Mouse (Mus musculus) MEL (cell line): ENCODE measurements around the gene St6galnac1. TPM values are rescaled to one million over a fixed set of nuclear protein-coding genes. Genes with fewer than 3 reads are reported as not detected.

Experiments used
- DNase-seq: peaks from one replicate; pipeline ENCODE4 v3.0.0; 2011; ENCODE audit warnings: low read depth, low spot score
- H3K27ac ChIP-seq: 2 replicates; pipeline ENCODE4 v1.5.1; 2012; ENCODE audit warnings: low read depth, mild to moderate bottlenecking, control low read depth, low read length, moderate library complexity; ENCODE audit not compliant: control insufficient read depth
- H3K27me3 ChIP-seq, 2 experiments: fragments of 150-350 bp in 1 of 2; sonication (generic) in 1 of 2; 2 replicates each; pipeline ENCODE4 v1.6.1; 2012; ENCODE audit warnings: low read length in 2 of 2, mild to moderate bottlenecking in 2 of 2, improper control_type of control experiment in 1 of 2, moderate library complexity in 1 of 2; ENCODE audit not compliant: insufficient read depth in 2 of 2, control insufficient read depth in 1 of 2
- H3K36me3 ChIP-seq, 2 experiments: 2 replicates each; pipeline ENCODE4 v1.6.1; 2012 to 2014; ENCODE audit warnings: low read length in 2 of 2, improper control_type of control experiment in 1 of 2, inconsistent platforms in 1 of 2, mild to moderate bottlenecking in 1 of 2; ENCODE audit not compliant: insufficient read depth in 2 of 2, control insufficient read depth in 1 of 2
- H3K4me1 ChIP-seq, 2 experiments: fragments of 150-350 bp in 1 of 2; sonication (generic) in 1 of 2; 2 replicates each; pipeline ENCODE4 v1.6.1; 2012; ENCODE audit warnings: low read length in 2 of 2, improper control_type of control experiment in 1 of 2, mild to moderate bottlenecking in 1 of 2; ENCODE audit not compliant: insufficient read depth in 2 of 2, control insufficient read depth in 1 of 2
- H3K4me3 ChIP-seq, 2 experiments: fragments of 150-350 bp in 1 of 2; sonication (generic) in 1 of 2; 2 replicates each; pipeline ENCODE4 v1.5.1; 2012; ENCODE audit warnings: low read depth in 2 of 2, low read length in 2 of 2, mild to moderate bottlenecking in 2 of 2, moderate library complexity in 2 of 2, control low read depth in 1 of 2, improper control_type of control experiment in 1 of 2; ENCODE audit not compliant: control insufficient read depth in 1 of 2, insufficient read depth in 1 of 2
- H3K79me2 ChIP-seq: 2 replicates; pipeline ENCODE4 v1.6.1; 2012; ENCODE audit warnings: mild to moderate bottlenecking, low read length, moderate library complexity; ENCODE audit not compliant: control insufficient read depth, poor library complexity, insufficient read depth
- H3K9ac ChIP-seq: 2 replicates; pipeline ENCODE4 v1.6.1; 2012; ENCODE audit warnings: low read depth, mild to moderate bottlenecking, control low read depth, low read length, moderate library complexity; ENCODE audit not compliant: control insufficient read depth, poor library complexity, severe bottlenecking
- H3K9me3 ChIP-seq: fragments of 150-350 bp; sonication (generic); replicated peaks from 2 replicates; pipeline ENCODE4 v1.6.1; 2012; ENCODE audit warnings: mild to moderate bottlenecking, low read length, improper control_type of control experiment, moderate library complexity; ENCODE audit not compliant: insufficient read depth
- BHLHE40 ChIP-seq: IDR thresholded peaks from 2 replicates; pipeline ENCODE4 v1.6.1; 2012; ENCODE audit warnings: low read depth, mild to moderate bottlenecking, inconsistent platforms, low read length, improper control_type of control experiment, borderline replicate concordance
- CHD1 ChIP-seq: IDR thresholded peaks from 2 replicates; pipeline ENCODE4 v1.6.1; 2012; ENCODE audit warnings: low read depth, mild to moderate bottlenecking, inconsistent platforms, low read length, improper control_type of control experiment
- CHD2 ChIP-seq: IDR thresholded peaks from 2 replicates; pipeline ENCODE4 v1.6.1; 2011; ENCODE audit warnings: low read length, improper control_type of control experiment
- CTCF ChIP-seq, 3 experiments: IDR thresholded peaks in 2 of 3; conservative IDR thresholded peaks in 1 of 3; 2 replicates each; pipeline ENCODE4 v1.5.1; 2011 to 2012; ENCODE audit warnings: low read length in 3 of 3, low read depth in 2 of 3, mild to moderate bottlenecking in 2 of 3, improper control_type of control experiment in 1 of 3, inconsistent platforms in 1 of 3, mixed read lengths in 1 of 3, moderate library complexity in 1 of 3; ENCODE audit not compliant: control insufficient read depth in 1 of 3, insufficient read depth in 1 of 3, poor library complexity in 1 of 3, severe bottlenecking in 1 of 3
- E2F4 ChIP-seq: IDR thresholded peaks from 2 replicates; pipeline ENCODE4 v1.6.1; 2011; ENCODE audit warnings: low read depth, low read length, improper control_type of control experiment, borderline replicate concordance
- ELF1 ChIP-seq: IDR thresholded peaks from 2 replicates; pipeline ENCODE4 v1.6.1; 2014; ENCODE audit warnings: low read depth, mild to moderate bottlenecking, inconsistent platforms, low read length, improper control_type of control experiment, moderate library complexity
- EP300 ChIP-seq, 2 experiments: IDR thresholded peaks; 2 replicates each; pipeline ENCODE4 v1.6.1; 2011; ENCODE audit warnings: improper control_type of control experiment in 2 of 2, low read length in 2 of 2, low read depth in 1 of 2, mild to moderate bottlenecking in 1 of 2
- ETS1 ChIP-seq: IDR thresholded peaks from 2 replicates; pipeline ENCODE4 v1.6.1; 2012; ENCODE audit warnings: low read depth, mild to moderate bottlenecking, inconsistent platforms, low read length, improper control_type of control experiment, moderate library complexity
- GABPA ChIP-seq: IDR thresholded peaks from 2 replicates; pipeline ENCODE4 v1.6.1; 2012; ENCODE audit warnings: low read depth, mild to moderate bottlenecking, inconsistent platforms, low read length, improper control_type of control experiment, moderate library complexity
- GATA1 ChIP-seq: IDR thresholded peaks from 2 replicates; pipeline ENCODE4 v1.6.1; 2011; ENCODE audit warnings: low read depth, low read length, improper control_type of control experiment
- HCFC1 ChIP-seq: IDR thresholded peaks from 2 replicates; pipeline ENCODE4 v1.6.1; 2012; ENCODE audit warnings: low read depth, mild to moderate bottlenecking, inconsistent platforms, low read length, improper control_type of control experiment, moderate library complexity
- JUND ChIP-seq: IDR thresholded peaks from 2 replicates; pipeline ENCODE4 v1.6.1; 2011; ENCODE audit warnings: low read depth, mild to moderate bottlenecking, improper control_type of control experiment, low read length
- MAZ ChIP-seq: IDR thresholded peaks from 2 replicates; pipeline ENCODE4 v1.6.1; 2012; ENCODE audit warnings: low read depth, mild to moderate bottlenecking, inconsistent platforms, low read length, improper control_type of control experiment
- MEF2A ChIP-seq: IDR thresholded peaks from 2 replicates; pipeline ENCODE4 v1.6.1; 2014; ENCODE audit warnings: low read depth, mild to moderate bottlenecking, inconsistent platforms, low read length, improper control_type of control experiment; ENCODE audit not compliant: poor library complexity, insufficient replicate concordance, severe bottlenecking; ENCODE audit errors: extremely low read depth
- MXI1 ChIP-seq: IDR thresholded peaks from 2 replicates; pipeline ENCODE4 v1.6.1; 2011; ENCODE audit warnings: mild to moderate bottlenecking, low read depth, low read length, improper control_type of control experiment
- MYB ChIP-seq: IDR thresholded peaks from 2 replicates; pipeline ENCODE4 v1.6.1; 2011; ENCODE audit warnings: mild to moderate bottlenecking, low read depth, low read length, improper control_type of control experiment
- MYC ChIP-seq: IDR thresholded peaks from 2 replicates; pipeline ENCODE4 v1.6.1; 2011; ENCODE audit warnings: low read depth, mild to moderate bottlenecking, low read length, improper control_type of control experiment, moderate library complexity
- NELFE ChIP-seq: IDR thresholded peaks from 2 replicates; pipeline ENCODE4 v1.6.1; 2011; ENCODE audit warnings: low read depth, low read length, improper control_type of control experiment
- NRF1 ChIP-seq: IDR thresholded peaks from 2 replicates; pipeline ENCODE4 v1.6.1; 2014; ENCODE audit warnings: low read depth, mild to moderate bottlenecking, inconsistent platforms, low read length, improper control_type of control experiment, moderate library complexity; ENCODE audit not compliant: poor library complexity, insufficient read depth, severe bottlenecking
- POLR2A ChIP-seq, 2 experiments: IDR thresholded peaks; 2 replicates each; pipeline ENCODE4 v1.6.1; 2011 to 2012; ENCODE audit warnings: low read length in 2 of 2, mild to moderate bottlenecking in 2 of 2, control low read depth in 1 of 2, improper control_type of control experiment in 1 of 2, low read depth in 1 of 2, moderate library complexity in 1 of 2; ENCODE audit not compliant: control insufficient read depth in 1 of 2, insufficient read depth in 1 of 2, poor library complexity in 1 of 2
- POLR2AphosphoS2 ChIP-seq: IDR thresholded peaks from 2 replicates; pipeline ENCODE4 v1.6.1; 2011; ENCODE audit warnings: low read length, improper control_type of control experiment
- POLR2AphosphoS5 ChIP-seq: IDR thresholded peaks from 2 replicates; pipeline ENCODE4 v1.6.1; 2012; ENCODE audit warnings: low read depth, borderline replicate concordance, mild to moderate bottlenecking, inconsistent platforms, low read length, moderate library complexity, mixed read lengths
- RAD21 ChIP-seq: IDR thresholded peaks from 2 replicates; pipeline ENCODE4 v1.6.1; 2011; ENCODE audit warnings: mild to moderate bottlenecking, low read depth, low read length, improper control_type of control experiment
- RCOR1 ChIP-seq: IDR thresholded peaks from 2 replicates; pipeline ENCODE4 v1.6.1; 2012; ENCODE audit warnings: low read depth, mild to moderate bottlenecking, inconsistent platforms, low read length, improper control_type of control experiment
- SMC3 ChIP-seq: IDR thresholded peaks from 2 replicates; pipeline ENCODE4 v1.6.1; 2011; ENCODE audit warnings: low read depth, low read length, improper control_type of control experiment
- TAL1 ChIP-seq: IDR thresholded peaks from 2 replicates; pipeline ENCODE4 v1.6.1; 2012; ENCODE audit warnings: mild to moderate bottlenecking, inconsistent platforms, low read length, moderate library complexity, mixed read lengths
- TBP ChIP-seq: IDR thresholded peaks from 2 replicates; pipeline ENCODE4 v1.8.0; 2011; ENCODE audit warnings: low read depth, low read length, improper control_type of control experiment
- TCF12 ChIP-seq: IDR thresholded peaks from 2 replicates; pipeline ENCODE4 v1.6.1; 2014; ENCODE audit warnings: low read depth, mild to moderate bottlenecking, inconsistent platforms, low read length, improper control_type of control experiment, moderate library complexity
- UBTF ChIP-seq: IDR thresholded peaks from 2 replicates; pipeline ENCODE4 v1.6.1; 2012; ENCODE audit warnings: low read depth, mild to moderate bottlenecking, inconsistent platforms, low read length, improper control_type of control experiment, moderate library complexity, borderline replicate concordance; ENCODE audit not compliant: insufficient read depth
- USF1 ChIP-seq: IDR thresholded peaks from 2 replicates; pipeline ENCODE4 v1.6.1; 2014; ENCODE audit warnings: low read depth, mild to moderate bottlenecking, inconsistent platforms, low read length, improper control_type of control experiment, moderate library complexity
- USF2 ChIP-seq, 2 experiments: IDR thresholded peaks; 2 replicates each; pipeline ENCODE4 v1.6.1; 2011 to 2012; ENCODE audit warnings: improper control_type of control experiment in 2 of 2, low read length in 2 of 2, borderline replicate concordance in 1 of 2, inconsistent platforms in 1 of 2, low read depth in 1 of 2, mild to moderate bottlenecking in 1 of 2; ENCODE audit not compliant: insufficient read depth in 1 of 2
- ZC3H11A ChIP-seq: IDR thresholded peaks from 2 replicates; pipeline ENCODE4 v1.6.1; 2012; ENCODE audit warnings: low read depth, mild to moderate bottlenecking, inconsistent platforms, low read length, improper control_type of control experiment
- ZKSCAN1 ChIP-seq: IDR thresholded peaks from 2 replicates; pipeline ENCODE4 v1.6.1; 2012; ENCODE audit warnings: low read depth, mild to moderate bottlenecking, inconsistent platforms, low read length, improper control_type of control experiment, moderate library complexity
- ZMIZ1 ChIP-seq: IDR thresholded peaks from 2 replicates; pipeline ENCODE4 v1.6.1; 2012; ENCODE audit warnings: low read depth, mild to moderate bottlenecking, inconsistent platforms, low read length, improper control_type of control experiment, moderate library complexity
- ZNF384 ChIP-seq: IDR thresholded peaks from 2 replicates; pipeline ENCODE4 v1.6.1; 2012; ENCODE audit warnings: low read depth, mild to moderate bottlenecking, inconsistent platforms, low read length, improper control_type of control experiment
- polyA plus RNA-seq, 2 experiments: library from polyadenylated mRNA; stranded (reverse) in 1 of 2; unstranded in 1 of 2; fragments of >175 nt in 1 of 2; fragments of >200 nt in 1 of 2; gene quantifications; 2 replicates each; pipeline versions ENCODE4 v1.2.1 to v1.2.4; 2012; ENCODE audit warnings: low replicate concordance in 2 of 2, low read depth in 1 of 2; ENCODE audit not compliant: insufficient read length in 2 of 2, insufficient read depth in 1 of 2, missing spikeins in 1 of 2
- total RNA-seq: library from RNA; depleted of rRNA; stranded (reverse); fragments of 300-350 nt; gene quantifications from 2 replicates; pipeline ENCODE4 v1.2.3, GENCODE M21; 2012

Gene St6galnac1
- total and polyA plus RNA-seq, 3 experiments: not detected

GRCm38 (mm10) chr11:116725031-116725948 is 50.0 kb downstream of the St6galnac1 start:
- Histone ChIP-seq H3K27me3 (no peaks in the 10 kb centered on the region), H3K4me1 (peaks cover 3 to 17% of the 10 kb centered on the region in 2 experiments), H3K79me2 (peaks cover 3% of the 10 kb centered on the region; the same call in 1 of the 2 replicates), H3K27ac (peak overlapping the region; percentile 99), H3K4me3 (peak overlapping the region; percentile 32 to 72), H3K36me3 (peaks cover 0 to 15% of the 10 kb centered on the region in 2 experiments; a peak in 2 of 4 replicates), H3K9ac (peak overlapping the region; percentile 88), H3K9me3 (no peaks in the 10 kb centered on the region)
- DNase-seq: peak; percentile 100
- TF ChIP-seq ZKSCAN1 (no peak), E2F4 (no peak), UBTF (no peak), ZMIZ1 (peak; percentile 99), MEF2A (no peak), SMC3 (no peak), POLR2AphosphoS5 (peak; percentile 88; the same call in 1 of the 2 replicates), USF2 (IDR thresholded peaks at IDR 0.05; ENCODE audit: borderline replicate concordance in 1 of 2, insufficient read depth in 1 of 2, low read depth in 1 of 2, low read length in 2 of 2) (no peak), ETS1 (no peak; the same call in 1 of the 2 replicates), POLR2A (IDR thresholded peaks at IDR 0.05; ENCODE audit: control insufficient read depth in 1 of 2, insufficient read depth in 1 of 2, low read depth in 1 of 2, low read length in 2 of 2, poor library complexity in 1 of 2) (peak; percentile 97 to 100), TAL1 (no peak), MXI1 (peak; percentile 78), RAD21 (no peak), RCOR1 (peak; percentile 95), GABPA (no peak; the same call in 1 of the 2 replicates), TBP (peak; percentile 99), ELF1 (no peak), CHD1 (no peak), JUND (no peak), EP300 (IDR thresholded peaks at IDR 0.05; ENCODE audit: low read depth in 1 of 2, low read length in 2 of 2) (peak in 1 of 2 experiments; percentile 82; a peak in 2 of 4 replicates), CHD2 (no peak), MAZ (no peak), USF1 (no peak), ZNF384 (peak; percentile 72), POLR2AphosphoS2 (peak; percentile 97), MYB (no peak), NRF1 (no peak), BHLHE40 (no peak), NELFE (peak; percentile 99), MYC (no peak), ZC3H11A (no peak), TCF12 (peak; percentile 81), HCFC1 (peak; percentile 90), CTCF (IDR thresholded peaks at IDR 0.05 in 2 of 3, conservative IDR thresholded peaks at IDR 0.05 in 1 of 3; ENCODE audit: control insufficient read depth in 1 of 3, insufficient read depth in 1 of 3, low read depth in 2 of 3, low read length in 3 of 3, poor library complexity in 1 of 3, severe bottlenecking in 1 of 3) (no peak), GATA1 (peak; percentile 33; the same call in 1 of the 2 replicates)
